Mouse (Mus musculus) small intestine, adult 2 months (tissue): ENCODE measurements at regions not wholly inside any gene's neighbourhood (a gene's known extent, or its start where the extent isn't known, plus 50 kb on each side); places are given as distances from the start of the nearest gene placed in this dataset.

Experiments
- CTCF ChIP-seq: fragments of 200-500 bp; IDR thresholded peaks from 2 replicates; pipeline ENCODE4 v1.5.1; 2012; ENCODE audit warnings: low read depth, mild to moderate bottlenecking, control low read depth, inconsistent platforms, low read length, moderate library complexity, mixed read lengths; ENCODE audit not compliant: insufficient replicate concordance, insufficient read length; ENCODE audit errors: extremely low read depth
- POLR2A ChIP-seq: fragments of 200-500 bp; IDR thresholded peaks from 2 replicates; pipeline ENCODE4 v1.6.1; 2012; ENCODE audit warnings: low read depth, mild to moderate bottlenecking, control low read depth, inconsistent platforms, low read length, moderate library complexity

DNA sequence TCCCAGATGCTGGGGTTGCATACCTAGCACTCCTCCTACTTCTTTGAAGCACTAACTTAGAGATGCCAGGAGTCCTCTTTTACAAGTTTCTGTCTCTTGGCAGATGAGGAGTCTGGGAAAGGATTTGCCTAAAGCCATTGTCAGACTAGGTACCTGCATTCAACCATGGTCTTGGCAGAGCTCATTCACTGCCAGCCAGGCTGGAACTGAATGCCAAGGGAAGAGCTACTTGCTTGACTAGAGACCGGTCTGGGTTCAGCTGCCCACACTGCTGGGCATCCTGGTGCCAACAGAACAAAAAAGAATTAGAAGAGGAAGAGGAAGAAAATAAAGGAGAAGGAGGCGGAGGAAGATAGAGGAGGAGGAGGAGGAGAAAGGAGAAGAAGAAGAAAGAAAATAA lies 74.1 kb upstream of the Polg start:
- TF ChIP-seq POLR2A (no peak), CTCF (no peak)
